In the genomic region with DNA sequence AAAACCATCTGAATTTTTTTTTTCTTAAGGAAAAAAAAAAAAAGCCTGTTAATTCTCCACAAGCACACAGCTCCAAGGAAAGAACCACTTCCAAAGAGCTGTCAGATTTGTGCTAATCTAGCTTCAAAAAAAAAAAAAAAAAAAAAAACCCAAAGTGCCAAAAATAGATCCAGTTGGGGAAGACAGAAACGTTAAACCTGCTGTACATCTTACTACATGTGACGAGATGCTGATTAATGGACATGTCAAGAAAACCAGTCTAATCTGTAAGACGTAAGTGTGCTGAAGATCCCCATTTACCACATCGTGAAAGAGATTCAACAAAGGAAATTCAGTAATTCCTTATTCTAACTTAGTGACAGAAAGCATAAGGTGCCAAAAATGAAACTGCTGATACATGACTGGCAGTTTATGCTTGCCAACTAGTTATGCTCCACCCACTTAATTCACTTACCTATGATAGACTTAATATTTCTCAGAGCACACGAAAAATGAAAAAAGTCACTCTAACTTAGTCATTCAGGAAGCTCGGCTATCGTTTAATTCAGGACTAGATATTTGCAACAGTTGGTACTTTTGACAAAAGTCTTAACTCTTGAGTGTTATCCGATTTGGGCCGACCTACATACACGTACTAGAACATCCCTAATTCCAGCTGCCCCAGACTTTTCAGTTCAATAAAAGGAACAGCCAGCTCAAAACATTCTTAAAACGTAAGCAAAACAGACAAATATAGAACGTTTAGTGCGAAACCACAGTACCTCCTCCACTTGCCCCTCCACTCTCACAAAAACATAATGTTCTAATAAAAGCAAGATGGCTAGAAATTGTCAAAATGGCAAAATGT, we compare ENCODE assay signal across 8 mouse cellular contexts. TPM values are rescaled to one million over a fixed set of nuclear protein-coding genes. Genes with fewer than 3 reads are reported as not detected.
A peak's percentile ranks its signal among the peaks of the same experiment; 100 is the strongest.
DNase-seq lines count a peak whose midpoint lies in the region; ATAC-seq lines count a peak whose summit lies in the region.

No protein-coding gene starts in this region.

- H3K27ac ChIP-seq in forebrain, embryonic 14.5 days (ENCODE audit: low read depth, low read length) = no peak overlapping the region
- H3K27ac ChIP-seq in limb, embryonic 13.5 days = peak overlapping the region; percentile 99; the same call in 1 of the 2 replicates

- 11% methylated on average over 13 of the region's 13 CpGs for WGBS in forebrain, embryonic 14.5 days
- WGBS in limb, embryonic 13.5 days = 10% methylated on average over 13 of the region's 13 CpGs

- peak overlapping the region; percentile 93 for H3K4me3 ChIP-seq in forebrain, embryonic 14.5 days (ENCODE audit: low read depth, low read length)
- H3K4me3 ChIP-seq in limb, embryonic 13.5 days = peak overlapping the region; percentile 93

- peak; percentile 28 for DNase-seq in heart, adult 8-10 months (ENCODE audit: low spot score)
- no peak for DNase-seq in heart, postnatal 4 days
- peak; percentile 76 for DNase-seq in MEL-GATA-1-ER (ENCODE audit: extremely low read depth, low read depth)
- peak; percentile 45 for DNase-seq in forebrain, embryonic 14.5 days (ENCODE audit: low spot score)
- DNase-seq in retina, embryonic 14.5 days (ENCODE audit: low spot score) = peak; percentile 16
- DNase-seq in adrenal gland, postnatal 10 days = no peak

- peaks cover 23% of the 10 kb centered on the region for H3K4me1 ChIP-seq in forebrain, embryonic 14.5 days (ENCODE audit: control insufficient read depth, insufficient read depth, low read length)
- peaks cover 31% of the 10 kb centered on the region for H3K4me1 ChIP-seq in limb, embryonic 13.5 days

- no peak for ATAC-seq in forebrain, embryonic 14.5 days
- ATAC-seq in limb, embryonic 13.5 days (ENCODE audit: low FRiP score, low read depth) = no peak
- no peak for ATAC-seq in monocyte, adult 5-6 weeks (replicated peaks; ENCODE audit: insufficient number of reproducible peaks, low FRiP score, low TSS enrichment, poor library complexity, severe bottlenecking)

- peak overlapping the region; percentile 98 for H3K9ac ChIP-seq in forebrain, embryonic 14.5 days (ENCODE audit: low read length)
- H3K9ac ChIP-seq in limb, embryonic 13.5 days = peak overlapping the region; percentile 98

- H3K27me3 ChIP-seq in forebrain, embryonic 14.5 days (replicated peaks; ENCODE audit: control insufficient read depth, insufficient read depth, low read length) = no peaks in the 10 kb centered on the region
- no peaks in the 10 kb centered on the region for H3K27me3 ChIP-seq in limb, embryonic 13.5 days

- H3K9me3 ChIP-seq in forebrain, embryonic 14.5 days (replicated peaks; ENCODE audit: control insufficient read depth, low read length) = no peaks in the 10 kb centered on the region
- no peaks in the 10 kb centered on the region for H3K9me3 ChIP-seq in limb, embryonic 13.5 days

- peaks cover 15% of the 10 kb centered on the region for H3K36me3 ChIP-seq in forebrain, embryonic 14.5 days (ENCODE audit: control insufficient read depth, insufficient read depth, low read length)
- peaks cover 22% of the 10 kb centered on the region for H3K36me3 ChIP-seq in limb, embryonic 13.5 days

- H3K4me2 ChIP-seq in forebrain, embryonic 14.5 days (ENCODE audit: low read length) = peak overlapping the region; percentile 80
- H3K4me2 ChIP-seq in limb, embryonic 13.5 days (replicated peaks) = peak overlapping the region; percentile 80

RNA-seq across cellular contexts. Expression of a gene that starts 1.2 kb away (rescaled TPM):
- 10 to 100 TPM; 28.7 to 42.4 (median 33.7) TPM for total RNA-seq in heart, adult 8-10 months (2022)
- total RNA-seq in heart, postnatal 4 days (2021) = 10 to 100 TPM; 41.9 to 43.1 TPM
- polyA plus RNA-seq in forebrain, embryonic 14.5 days (2014; fragmentation: Nextera tagmentation; extraction: Ambion mirVana) = 13.4 and 17.1 TPM in 2 replicates
- 10.2 and 10.7 TPM in 2 replicates for polyA plus RNA-seq in limb, embryonic 13.5 days (2015; fragmentation: Nextera tagmentation; extraction: Ambion mirVana)
- 64.1 to 102 TPM (median 64.6 TPM) in 3 replicates for total RNA-seq in monocyte, adult 5-6 weeks (2017)
- 10 to 100 TPM; 49.4 to 55.0 TPM for total RNA-seq in adrenal gland, postnatal 10 days (2021)

Comparison
In these comparisons a context has a peak if more than half of its experiments do, and no peak if none do; other contexts are left out.
1. DNase-seq: peak in heart, adult 8-10 months (single experiment), MEL-GATA-1-ER (single experiment), forebrain, embryonic 14.5 days (single experiment) and retina, embryonic 14.5 days (single experiment); none in heart, postnatal 4 days (single experiment) and adrenal gland, postnatal 10 days (single experiment).